Mouse (Mus musculus) myocyte (in vitro differentiated cells): ENCODE measurements around the gene Furin. TPM values are rescaled to one million over a fixed set of nuclear protein-coding genes. Genes with fewer than 3 reads are reported as not detected.
"Not testable (repeated sequence)": the region's sequence is repeated elsewhere in the genome, so short reads cannot be mapped to it uniquely, and the experiment has no call there.

ENCODE experiments used
- H3K27me3 ChIP-seq: one replicate; pipeline ENCODE4 v1.6.1; 2011; ENCODE audit not compliant: control insufficient read depth, insufficient read depth, insufficient read length
- H3K36me3 ChIP-seq: one replicate; pipeline ENCODE4 v1.6.1; 2011; ENCODE audit not compliant: control insufficient read depth, insufficient read depth
- H3K4me2 ChIP-seq: one replicate; pipeline ENCODE4 v1.6.1; 2011; ENCODE audit warnings: low read depth, control low read depth
- H3K4me3 ChIP-seq: one replicate; pipeline ENCODE4 v1.5.1; 2011; ENCODE audit warnings: mild to moderate bottlenecking, control low read depth, moderate library complexity
- H3K79me2 ChIP-seq: one replicate; pipeline ENCODE4 v1.6.1; 2011; ENCODE audit not compliant: control insufficient read depth, insufficient read depth
- H3ac ChIP-seq: one replicate; pipeline ENCODE4 v1.6.1; 2011; ENCODE audit not compliant: control insufficient read depth, insufficient read length
- CEBPB ChIP-seq: IDR thresholded peaks from 2 replicates; pipeline ENCODE4 v1.6.1; 2011; ENCODE audit warnings: mild to moderate bottlenecking, moderate library complexity; ENCODE audit not compliant: poor library complexity, insufficient read depth, severe bottlenecking
- E2F4 ChIP-seq: IDR thresholded peaks from one replicate; pipeline ENCODE4 v1.6.1; 2011; ENCODE audit warnings: mild to moderate bottlenecking, control low read depth, moderate library complexity; ENCODE audit not compliant: insufficient read depth
- MAX ChIP-seq: IDR thresholded peaks from one replicate; pipeline ENCODE4 v1.6.1; 2011; ENCODE audit warnings: low read depth, mild to moderate bottlenecking, control low read depth
- MYOD1 ChIP-seq, 3 experiments: IDR thresholded peaks; one replicate each; pipeline ENCODE4 v1.6.1; 2011; ENCODE audit warnings: control low read depth in 2 of 3, low read depth in 2 of 3, mild to moderate bottlenecking in 2 of 3, moderate library complexity in 1 of 3; ENCODE audit not compliant: insufficient read length in 2 of 3, control insufficient read depth in 1 of 3
- MYOG ChIP-seq, 3 experiments: IDR thresholded peaks; one replicate each; pipeline ENCODE4 v1.6.1; 2011; ENCODE audit warnings: control low read depth in 2 of 3, low read depth in 2 of 3, mild to moderate bottlenecking in 2 of 3; ENCODE audit not compliant: insufficient read length in 2 of 3, control insufficient read depth in 1 of 3, insufficient read depth in 1 of 3
- POLR2A ChIP-seq: IDR thresholded peaks from one replicate; pipeline ENCODE4 v1.6.1; 2011; ENCODE audit warnings: low read depth, mild to moderate bottlenecking, control low read depth, moderate library complexity; ENCODE audit not compliant: insufficient read length
- POLR2AphosphoS2 ChIP-seq: IDR thresholded peaks from one replicate; pipeline ENCODE4 v1.6.1; 2011; ENCODE audit warnings: low read depth, control low read depth; ENCODE audit not compliant: insufficient read length
- REST ChIP-seq: IDR thresholded peaks from one replicate; pipeline ENCODE4 v1.6.1; 2011; ENCODE audit warnings: mild to moderate bottlenecking, control low read depth, moderate library complexity; ENCODE audit not compliant: insufficient read depth, insufficient read length
- SRF ChIP-seq: IDR thresholded peaks from one replicate; pipeline ENCODE4 v1.6.1; 2011; ENCODE audit warnings: low read depth; ENCODE audit not compliant: control insufficient read depth, insufficient read length
- TCF12 ChIP-seq: IDR thresholded peaks from one replicate; pipeline ENCODE4 v1.6.1; 2011; ENCODE audit warnings: mild to moderate bottlenecking, control low read depth; ENCODE audit not compliant: poor library complexity, insufficient read depth, severe bottlenecking
- TCF3 ChIP-seq: IDR thresholded peaks from one replicate; pipeline ENCODE4 v1.6.1; 2011; ENCODE audit warnings: low read depth, control low read depth; ENCODE audit not compliant: insufficient read length
- USF1 ChIP-seq: IDR thresholded peaks from one replicate; pipeline ENCODE4 v1.6.1; 2011; ENCODE audit warnings: low read depth, mild to moderate bottlenecking, control low read depth, moderate library complexity
- polyA plus RNA-seq: library from polyadenylated mRNA; unstranded; fragments of >200 nt; fragmentation: generic; extraction: Trizol; gene quantifications from one replicate; pipeline ENCODE4 v1.2.1, GENCODE M21; 2012; ENCODE audit warnings: missing spikeins

Gene Furin
- polyA plus RNA-seq, 1 experiment, result 64.1 TPM

DNA sequence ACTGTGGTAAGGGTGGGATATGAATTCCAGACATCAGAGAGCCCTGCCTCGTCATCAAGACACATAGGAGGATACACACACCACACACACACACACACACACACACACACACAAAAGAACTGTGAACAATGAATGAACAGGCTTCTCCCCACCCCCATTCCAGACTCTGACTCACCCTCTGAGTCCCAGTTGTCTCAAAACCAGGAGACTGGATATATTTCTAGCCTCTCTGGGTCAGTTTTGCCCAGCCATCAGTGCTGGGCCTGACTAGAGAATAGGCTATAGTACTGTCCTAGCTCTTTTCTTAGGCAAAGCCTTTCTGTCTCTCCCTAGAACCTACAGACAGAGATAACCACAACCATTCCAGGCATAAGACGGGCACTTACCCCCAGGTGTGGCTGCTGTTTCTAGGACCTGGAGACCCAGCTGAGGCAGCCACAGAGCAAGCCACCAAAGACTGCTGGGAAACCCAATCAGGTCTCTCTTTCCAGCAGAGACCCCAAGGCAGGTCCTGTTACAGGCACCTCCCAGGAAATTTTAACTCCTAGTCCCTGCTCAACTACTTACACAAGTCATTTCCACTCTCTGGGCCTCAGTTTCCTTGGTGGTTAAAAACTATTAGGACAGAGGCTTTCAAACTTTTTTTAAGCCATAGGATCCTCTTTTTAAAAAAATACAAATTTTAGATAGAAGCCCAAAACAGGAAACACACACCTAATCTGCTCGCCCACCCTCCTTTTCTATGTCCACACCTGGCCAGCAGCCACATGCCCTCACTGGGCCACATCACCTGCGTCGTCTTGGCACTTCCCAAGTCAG, 4.0 kb downstream of the Furin start:
- peaks cover 9% of the 10 kb centered on the region for H3K36me3 ChIP-seq
- peaks cover 38% of the 10 kb centered on the region for H3K79me2 ChIP-seq
- TF ChIP-seq CEBPB (no peak), E2F4 (no peak), MYOD1 (IDR thresholded peaks at IDR 0.05; ENCODE audit: control insufficient read depth in 1 of 3, insufficient read length in 2 of 3, low read depth in 2 of 3) (peak in 1 of 3 experiments; percentile 33), MAX (no peak), POLR2A (peak; percentile 34), SRF (no peak), MYOG (IDR thresholded peaks at IDR 0.05; ENCODE audit: control insufficient read depth in 1 of 3, insufficient read depth in 1 of 3, insufficient read length in 2 of 3, low read depth in 2 of 3) (peak in 1 of 3 experiments; percentile 12), POLR2AphosphoS2 (no peak), TCF12 (no peak)
- H3K4me3 ChIP-seq, result peak overlapping the region; percentile 61
- peak overlapping the region; percentile 97 for H3ac ChIP-seq
- peak overlapping the region; percentile 88 for H3K4me2 ChIP-seq
- no peaks in the 10 kb centered on the region for H3K27me3 ChIP-seq

DNA sequence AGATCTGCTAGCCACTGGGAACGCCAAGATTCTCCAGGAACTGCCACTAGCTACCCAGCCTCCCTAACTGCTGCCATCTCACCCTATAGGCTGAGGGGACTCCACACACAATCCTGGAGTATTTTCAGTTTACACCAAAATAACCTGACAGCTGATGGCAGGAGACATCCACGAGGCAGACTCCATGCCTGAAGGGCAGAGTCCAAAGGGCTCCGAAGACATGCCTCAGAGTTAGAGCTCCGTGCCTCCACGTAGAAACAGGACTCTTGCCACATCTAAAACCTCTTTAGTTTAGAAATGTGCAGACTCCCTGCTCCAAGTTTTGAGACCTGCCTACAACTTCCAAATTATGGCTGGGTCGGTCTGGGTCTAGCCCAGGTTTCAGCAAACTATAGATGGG, 4.7 kb downstream of the Furin start:
- peak overlapping the region; percentile 97 for H3ac ChIP-seq
- TF ChIP-seq POLR2AphosphoS2 (no peak), REST (no peak)
- H3K79me2 ChIP-seq, result peaks cover 38% of the 10 kb centered on the region
- H3K4me3 ChIP-seq, result peak overlapping the region; percentile 61
- peak overlapping the region; percentile 88 for H3K4me2 ChIP-seq
- no peaks in the 10 kb centered on the region for H3K27me3 ChIP-seq
- H3K36me3 ChIP-seq, result peaks cover 9% of the 10 kb centered on the region

DNA sequence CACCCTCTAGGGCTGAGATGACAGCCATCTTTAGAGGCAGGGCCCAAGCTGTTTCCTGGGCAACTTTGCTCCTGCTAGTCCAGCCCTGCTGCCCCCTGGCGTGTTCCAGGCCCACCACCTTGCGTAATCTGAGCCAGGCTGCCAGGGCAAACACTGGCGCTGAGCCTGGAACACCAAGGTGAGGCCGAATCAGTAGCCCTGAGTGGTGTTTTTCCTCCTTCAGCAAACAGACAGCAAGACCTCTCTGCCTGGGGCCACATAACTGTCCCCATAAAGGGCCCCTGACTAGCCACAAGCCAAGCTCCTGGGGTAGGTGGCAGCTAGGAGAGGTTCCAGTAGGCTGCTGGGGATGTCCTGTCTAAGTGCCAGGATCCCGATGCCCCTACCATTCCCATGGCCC, 5.1 kb downstream of the Furin start:
- no peaks in the 10 kb centered on the region for H3K27me3 ChIP-seq
- peaks cover 38% of the 10 kb centered on the region for H3K79me2 ChIP-seq
- H3K4me3 ChIP-seq, result peak overlapping the region; percentile 61
- peaks cover 9% of the 10 kb centered on the region for H3K36me3 ChIP-seq
- H3K4me2 ChIP-seq, result peak overlapping the region; percentile 88
- H3ac ChIP-seq, result no peak overlapping the region
- peak; percentile 67; the same call in 1 of the 2 replicates for TF ChIP-seq CEBPB
- TF ChIP-seq USF1, result no peak
- no peak for TF ChIP-seq SRF
- peak in 1 of 3 experiments; percentile 6 for TF ChIP-seq MYOG (IDR thresholded peaks at IDR 0.05; ENCODE audit: control insufficient read depth in 1 of 3, insufficient read depth in 1 of 3, insufficient read length in 2 of 3, low read depth in 2 of 3)

DNA sequence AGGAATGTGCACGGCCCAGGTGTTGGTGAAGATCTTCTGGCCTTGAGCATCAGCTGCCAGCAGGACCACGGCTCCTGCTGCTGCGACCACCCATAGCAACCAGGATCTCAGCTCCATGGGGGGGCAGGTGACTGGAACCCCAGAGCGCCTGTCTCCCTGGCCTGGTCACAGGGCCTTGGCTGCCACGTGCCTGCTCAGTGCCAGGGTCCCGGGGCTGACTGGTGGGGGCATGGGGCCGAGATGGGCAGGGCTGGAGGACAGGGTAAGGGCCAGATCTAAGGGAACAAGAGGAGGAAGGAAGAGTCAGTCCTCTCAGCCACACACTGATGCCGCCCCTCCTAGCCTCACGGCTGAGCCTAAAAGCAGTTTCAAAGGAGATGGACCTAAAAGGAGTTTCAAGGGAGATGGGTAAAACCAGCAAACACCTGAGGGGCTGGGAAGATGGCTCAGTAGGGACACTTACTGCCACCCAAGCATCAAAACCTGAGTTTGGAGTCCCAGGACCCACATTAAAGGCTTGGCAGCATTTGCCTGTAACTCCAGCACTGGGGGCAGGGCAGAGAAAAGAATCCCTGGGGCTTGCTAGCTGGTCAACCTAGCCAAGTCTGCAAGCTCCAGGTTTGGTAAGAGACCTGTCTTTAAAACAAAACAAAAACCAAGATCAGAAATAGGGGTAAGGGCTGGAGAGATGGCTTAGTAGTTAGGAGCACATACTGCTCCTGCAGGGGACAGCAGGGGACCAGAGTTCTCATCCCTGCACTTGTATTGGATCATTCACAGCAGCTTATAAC, 6.4 kb downstream of the Furin start:
- Histone ChIP-seq H3K79me2 (peaks cover 38% of the 10 kb centered on the region), H3K27me3 (no peaks in the 10 kb centered on the region), H3K4me3 (no peak overlapping the region), H3K36me3 (peaks cover 14% of the 10 kb centered on the region), H3ac (no peak overlapping the region), H3K4me2 (no peak overlapping the region)
- no peak for TF ChIP-seq TCF12
- TF ChIP-seq POLR2AphosphoS2, result no peak
- TF ChIP-seq MAX, result no peak
- TF ChIP-seq TCF3, result no peak
- no peak for TF ChIP-seq REST
- no peak for TF ChIP-seq POLR2A
- TF ChIP-seq MYOG (IDR thresholded peaks at IDR 0.05; ENCODE audit: control insufficient read depth in 1 of 3, insufficient read depth in 1 of 3, insufficient read length in 2 of 3, low read depth in 2 of 3), result no peak
- TF ChIP-seq MYOD1 (IDR thresholded peaks at IDR 0.05; ENCODE audit: control insufficient read depth in 1 of 3, insufficient read length in 2 of 3, low read depth in 2 of 3), result no peak
- TF ChIP-seq E2F4, result no peak
- TF ChIP-seq CEBPB, result no peak
- no peak for TF ChIP-seq SRF
- no peak for TF ChIP-seq USF1

DNA sequence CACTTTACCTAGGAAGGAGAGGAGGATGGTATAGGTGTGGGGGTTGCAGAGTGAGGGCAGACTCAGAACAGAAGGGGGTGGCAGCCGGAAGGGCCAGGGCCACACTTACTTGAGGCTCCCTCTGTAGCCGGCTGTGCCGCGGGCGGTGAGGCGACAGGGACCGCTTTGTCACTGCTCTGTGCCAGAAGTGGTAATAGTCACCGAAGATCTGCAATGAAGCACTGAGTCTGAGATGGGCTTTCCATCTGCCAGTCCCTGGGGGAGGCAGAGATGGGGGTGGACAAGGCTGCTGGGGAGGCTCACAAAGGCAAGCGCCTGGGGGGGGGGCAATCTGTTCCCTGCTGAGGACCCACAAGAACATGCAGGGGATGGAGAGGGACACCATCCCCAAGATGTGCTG, 7.2 kb downstream of the Furin start:
- no peak overlapping the region for H3K4me2 ChIP-seq
- H3K27me3 ChIP-seq, result no peaks in the 10 kb centered on the region
- no peak overlapping the region for H3K4me3 ChIP-seq
- TF ChIP-seq TCF12, result no peak
- TF ChIP-seq TCF3, result no peak
- no peak for TF ChIP-seq MAX
- no peak for TF ChIP-seq E2F4
- TF ChIP-seq MYOG (IDR thresholded peaks at IDR 0.05; ENCODE audit: control insufficient read depth in 1 of 3, insufficient read depth in 1 of 3, insufficient read length in 2 of 3, low read depth in 2 of 3), result no peak
- no peak for TF ChIP-seq POLR2AphosphoS2
- no peak for TF ChIP-seq CEBPB
- no peak overlapping the region for H3ac ChIP-seq
- H3K79me2 ChIP-seq, result peaks cover 38% of the 10 kb centered on the region
- H3K36me3 ChIP-seq, result peaks cover 18% of the 10 kb centered on the region

DNA sequence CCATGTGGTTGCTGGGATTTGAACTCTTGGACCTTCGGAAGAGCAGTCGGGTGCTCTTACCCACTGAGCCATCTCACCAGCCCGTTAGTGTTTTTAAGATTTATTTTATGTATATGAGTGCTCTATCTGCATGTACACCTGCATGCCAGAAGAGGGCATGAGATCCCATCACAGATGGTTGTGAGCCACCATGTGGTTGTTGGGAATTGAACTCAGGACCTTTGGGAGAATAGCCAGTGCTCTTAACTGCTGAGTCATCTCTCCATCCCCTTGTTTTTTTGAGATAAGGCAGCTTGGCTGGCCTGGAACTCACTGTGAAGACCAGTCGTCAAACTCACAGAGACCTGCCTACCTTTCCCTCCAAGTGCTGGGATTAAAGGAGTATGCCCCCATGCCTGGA, 8.8 kb downstream of the Furin start:
- H3K4me3 ChIP-seq, H3K4me2 ChIP-seq, H3K27me3 ChIP-seq, H3ac ChIP-seq: not testable (repeated sequence)
- peaks cover 23% of the 10 kb centered on the region for H3K36me3 ChIP-seq
- peaks cover 30% of the 10 kb centered on the region for H3K79me2 ChIP-seq
